Mouse (Mus musculus) embryonic fibroblast, embryonic 13.5 days (primary cell): ENCODE results near the gene Orc6. TPM values are rescaled to one million over a fixed set of nuclear protein-coding genes. Genes with fewer than 3 reads are reported as not detected.
A peak's percentile ranks its signal among the peaks of the same experiment; 100 is the strongest.

Experiments
- H3K27ac ChIP-seq: 2 replicates; pipeline ENCODE4 v1.5.1; 2012; ENCODE audit warnings: low read length, control low read depth, inconsistent platforms; ENCODE audit not compliant: insufficient read depth
- H3K4me1 ChIP-seq: 2 replicates; pipeline ENCODE4 v1.6.1; 2011; ENCODE audit warnings: low read length; ENCODE audit not compliant: control insufficient read depth, insufficient read depth
- H3K4me3 ChIP-seq: 2 replicates; pipeline ENCODE4 v1.5.1; 2011; ENCODE audit warnings: mild to moderate bottlenecking, control low read depth, low read length; ENCODE audit not compliant: insufficient read depth
- CTCF ChIP-seq: IDR thresholded peaks from 2 replicates; pipeline ENCODE4 v1.5.1; 2011; ENCODE audit warnings: mild to moderate bottlenecking, control low read depth, low read length, moderate library complexity, borderline replicate concordance; ENCODE audit not compliant: insufficient read depth
- POLR2A ChIP-seq: IDR thresholded peaks from 2 replicates; pipeline ENCODE4 v1.6.1; 2011; ENCODE audit warnings: low read depth, mild to moderate bottlenecking, control low read depth, low read length, moderate library complexity
- polyA plus RNA-seq: library from polyadenylated mRNA; stranded (reverse); fragments of >200 nt; gene quantifications from 2 replicates; pipeline ENCODE4 v1.2.4, GENCODE M21; 2011; ENCODE audit warnings: low read depth; ENCODE audit not compliant: missing spikeins, insufficient read length

Orc6 gene
- polyA plus RNA-seq, 1 experiment: 49.2 TPM

- H3K27ac ChIP-seq: no peak overlapping the region
These were observed 22.5 kb downstream of the Orc6 start for GRCm38 (mm10) chr8:85321981-85322380.

GRCm38 (mm10) chr8:85323084-85323483 lies 23.7 kb downstream of the Orc6 start:
- Histone ChIP-seq H3K27ac (no peak overlapping the region), H3K4me3 (no peak overlapping the region), H3K4me1 (no peaks in the 10 kb centered on the region)
- TF ChIP-seq POLR2A (no peak), CTCF (no peak)

More at GRCm38 (mm10) chr8:85321981-85322380, 22.5 kb downstream of the Orc6 start:
- TF ChIP-seq POLR2A (no peak), CTCF (no peak)
- Histone ChIP-seq H3K4me1 (no peaks in the 10 kb centered on the region), H3K4me3 (no peak overlapping the region)

- H3K27ac ChIP-seq: no peak overlapping the region
- H3K4me1 ChIP-seq: no peaks in the 10 kb centered on the region; the same call in 1 of the 2 replicates
- TF ChIP-seq POLR2A (no peak), CTCF (no peak)
- H3K4me3 ChIP-seq: no peak overlapping the region
These were observed 27.6 kb downstream of the Orc6 start for GRCm38 (mm10) chr8:85327036-85327435.

DNA sequence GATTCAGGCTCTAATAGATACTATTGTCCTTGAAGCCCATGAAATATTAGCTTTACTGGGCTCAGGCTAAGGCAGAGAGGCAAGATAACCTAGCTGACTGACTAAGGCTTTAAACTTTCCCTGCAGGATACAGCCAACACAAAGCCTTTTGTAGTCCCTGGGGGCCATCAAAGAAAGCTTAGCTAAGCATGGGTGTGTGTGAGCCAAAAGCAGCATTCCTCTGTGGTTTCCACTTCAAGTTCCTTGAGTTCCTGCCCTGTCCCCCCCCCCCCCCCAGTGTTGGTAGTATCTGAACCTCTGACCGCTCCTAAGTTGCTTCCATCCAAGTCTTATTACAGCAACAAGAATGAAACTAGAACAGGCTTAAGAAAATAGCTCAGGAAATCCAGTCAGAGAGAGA lies 30.1 kb downstream of the Orc6 start:
- no peak overlapping the region for H3K4me3 ChIP-seq
- no peak for TF ChIP-seq POLR2A
- no peak for TF ChIP-seq CTCF
- H3K27ac ChIP-seq: peak overlapping the region; percentile 81
- no peaks in the 10 kb centered on the region; the same call in 1 of the 2 replicates for H3K4me1 ChIP-seq

GRCm38 (mm10) chr8:85335105-85335504 lies 35.7 kb downstream of the Orc6 start:
- TF ChIP-seq CTCF: no peak
- no peaks in the 10 kb centered on the region; the same call in 1 of the 2 replicates for H3K4me1 ChIP-seq
- H3K4me3 ChIP-seq: no peak overlapping the region
- no peak overlapping the region for H3K27ac ChIP-seq

- no peaks in the 10 kb centered on the region for H3K4me1 ChIP-seq
- no peak for TF ChIP-seq POLR2A
- TF ChIP-seq CTCF: no peak
- H3K4me3 ChIP-seq: no peak overlapping the region
- H3K27ac ChIP-seq: no peak overlapping the region
These were observed 36.9 kb downstream of the Orc6 start for GRCm38 (mm10) chr8:85336211-85336933.

DNA sequence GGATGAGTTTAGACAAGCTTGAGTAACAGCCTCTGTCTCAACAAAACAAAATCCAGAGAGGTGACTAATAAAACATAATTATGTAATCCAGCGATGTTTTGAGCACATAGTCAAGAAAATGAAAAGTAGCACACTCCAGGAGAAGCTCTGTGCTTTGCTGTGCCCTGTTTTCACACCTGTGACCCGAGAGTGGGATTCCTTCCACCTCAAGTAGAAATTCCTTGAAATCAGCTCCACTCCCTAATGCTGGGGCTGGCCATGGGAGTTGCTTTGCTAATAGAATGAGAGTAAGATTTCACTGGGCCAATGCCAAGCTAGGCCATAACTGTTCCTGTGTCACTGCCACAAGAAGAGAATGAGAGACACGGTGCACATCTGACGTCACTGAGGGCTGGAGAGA lies 38.2 kb downstream of the Orc6 start:
- TF ChIP-seq CTCF: no peak
- TF ChIP-seq POLR2A: no peak
- Histone ChIP-seq H3K4me1 (no peaks in the 10 kb centered on the region), H3K4me3 (no peak overlapping the region), H3K27ac (no peak overlapping the region)

DNA sequence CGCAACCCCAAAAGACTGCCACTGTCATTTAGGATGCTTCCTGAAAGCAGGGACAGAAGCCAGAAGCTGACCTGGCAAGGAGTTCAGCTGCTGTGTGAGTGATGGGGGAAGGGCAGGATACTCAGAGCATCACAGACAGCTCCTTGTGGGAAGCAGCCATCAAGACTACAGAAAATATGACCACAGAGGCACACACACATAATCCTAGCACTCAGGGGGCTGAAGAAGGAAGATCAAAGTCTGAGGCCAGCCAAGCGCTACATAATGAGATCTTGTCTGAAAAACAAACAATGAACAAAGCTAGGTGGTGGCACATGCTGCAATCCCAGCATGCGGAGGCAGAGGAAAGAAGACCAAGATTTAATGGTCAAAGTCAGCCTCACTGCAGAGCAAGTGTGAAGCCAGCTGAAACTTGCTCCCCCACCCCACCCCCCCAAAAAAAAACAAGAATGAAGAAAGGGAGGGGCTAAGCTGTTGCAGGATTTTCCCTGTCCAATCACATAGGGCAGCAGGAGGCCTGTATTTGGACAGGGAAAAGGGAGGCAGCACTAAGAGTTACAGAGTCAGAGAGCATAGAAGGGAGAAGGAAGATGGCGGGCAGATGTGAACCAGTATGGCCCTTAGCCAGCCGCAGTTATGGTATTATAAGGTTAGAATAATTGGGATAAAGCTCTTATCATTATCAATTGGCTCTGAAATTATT lies 40.6 kb downstream of the Orc6 start:
- TF ChIP-seq CTCF (no peak), POLR2A (no peak)
- Histone ChIP-seq H3K4me3 (no peak overlapping the region), H3K4me1 (no peaks in the 10 kb centered on the region)

DNA sequence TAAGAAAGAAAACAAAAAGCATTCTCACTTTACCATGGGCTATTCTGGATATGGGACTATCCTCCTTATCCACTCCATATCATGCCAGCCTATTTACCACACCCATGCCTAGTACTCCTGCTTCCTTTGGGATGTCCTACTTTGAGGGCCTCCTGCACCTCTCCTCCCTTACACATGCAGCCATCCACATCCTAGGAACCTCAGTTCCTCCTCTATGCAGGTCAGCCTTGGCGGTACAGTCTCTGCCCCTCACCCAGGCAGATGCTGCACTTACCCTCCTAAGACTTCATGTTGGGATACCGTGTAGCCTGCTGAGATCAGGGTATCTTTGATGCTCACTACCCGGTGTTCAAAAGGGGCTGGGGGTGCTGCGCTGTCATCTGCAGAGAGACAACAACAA lies 53.9 kb downstream of the Orc6 start:
- TF ChIP-seq POLR2A: no peak
- TF ChIP-seq CTCF: no peak
- no peak overlapping the region for H3K4me3 ChIP-seq
- H3K4me1 ChIP-seq: no peaks in the 10 kb centered on the region
- H3K27ac ChIP-seq: no peak overlapping the region

More for the DNA sequence above, 40.6 kb downstream of the Orc6 start:
- H3K27ac ChIP-seq: no peak overlapping the region

Other genes starting within 250 kb of the Orc6 start
- gene Fbxw9, start 239.6 kb upstream of the Orc6 start, polyA plus RNA-seq: 28.8 TPM in 2 replicates
- not detected in 2 replicates for gene Gm5741, start 231.7 kb upstream of the Orc6 start, polyA plus RNA-seq
- gene Dhps, start 227.9 kb upstream of the Orc6 start, polyA plus RNA-seq: 36.1 and 36.7 TPM in 2 replicates
- 133 and 144 TPM in 2 replicates for gene Wdr83os, start 218.9 kb upstream of the Orc6 start, polyA plus RNA-seq
- gene Wdr83, start 218.3 kb upstream of the Orc6 start, polyA plus RNA-seq: 19.5 and 22.2 TPM in 2 replicates
- 45.5 and 51.3 TPM in 2 replicates for gene Man2b1, start 216.4 kb upstream of the Orc6 start, polyA plus RNA-seq
- gene Zfp791, start 176.5 kb upstream of the Orc6 start, polyA plus RNA-seq: 1.1 and 1.7 TPM in 2 replicates
- not detected in 2 replicates for gene Cks1brt, start 147.7 kb upstream of the Orc6 start, polyA plus RNA-seq
- not detected in 2 replicates for gene Olfr371, start 73.6 kb upstream of the Orc6 start, polyA plus RNA-seq
- 151 and 153 TPM in 2 replicates for gene Vps35, start 170 bp downstream of the Orc6 start, polyA plus RNA-seq
- gene Mylk3, start 86.7 kb downstream of the Orc6 start, polyA plus RNA-seq: 0.32 and 0.37 TPM in 2 replicates
- 54.5 and 62.5 TPM in 2 replicates for gene 4921524J17Rik, start 133.2 kb downstream of the Orc6 start, polyA plus RNA-seq
- 36.9 and 49.3 TPM in 2 replicates for gene Gpt2, start 192.9 kb downstream of the Orc6 start, polyA plus RNA-seq